12 mouse cellular contexts compared by ENCODE assay signal in the genomic region with DNA sequence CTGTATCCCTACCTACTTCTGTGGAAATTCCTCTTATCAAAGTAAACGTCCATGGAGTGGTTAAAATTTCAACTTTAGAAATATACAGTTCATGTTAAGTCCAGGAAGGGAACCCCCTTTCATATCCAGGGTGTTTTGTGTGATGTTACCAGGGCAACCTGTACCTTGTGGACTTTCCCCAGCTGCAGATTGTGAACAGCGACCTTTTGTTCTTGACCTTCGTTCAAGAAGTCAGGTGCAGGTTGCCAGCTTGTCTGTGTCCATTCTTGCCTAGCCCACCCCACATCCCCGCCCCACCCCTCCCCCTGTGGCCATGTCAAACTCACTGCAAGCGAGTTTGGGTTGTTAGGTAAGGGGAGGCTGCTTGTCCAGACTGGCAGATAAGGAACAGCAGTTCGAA. TPM values are rescaled to one million over a fixed set of nuclear protein-coding genes. Genes with fewer than 3 reads are reported as not detected.
DNase-seq lines count a peak whose midpoint lies in the region; ATAC-seq and TF ChIP-seq lines count a peak whose summit lies in the region.
"Had no signal": no experiment of that assay in that cellular context is flagged by ENCODE, and none has a peak within 500 bp of the region (broad histone marks: within the 10 kb centered on the region; RNA-seq: fewer than 3 reads in every experiment).

No protein-coding gene starts in this region.

- 0 out of 2 replicates have a peak, but pooled peaks cover 6% of the 10 kb centered on the region for H3K36me3 ChIP-seq in lung, embryonic 14.5 days (ENCODE audit: insufficient read depth)
- no peaks in the 10 kb centered on the region for H3K36me3 ChIP-seq in hindbrain, embryonic 14.5 days (replicated peaks; ENCODE audit: control insufficient read depth, insufficient read depth)

- peak overlapping the region; percentile 42; the same call in 1 of the 2 replicates for H3K27ac ChIP-seq in lung, embryonic 14.5 days (ENCODE audit: low read depth)
- no peak overlapping the region for H3K27ac ChIP-seq in hindbrain, embryonic 14.5 days
- H3K27ac ChIP-seq: heart, embryonic 15.5 days had no signal

- peak; percentile 20 for DNase-seq in embryo, embryonic 10 days (ENCODE audit: low spot score)
- DNase-seq in embryo, embryonic 9.5 days (ENCODE audit: extremely low spot score): no peak
- DNase-seq in lung, adult 18-20 months: peak; percentile 34 to 67
- DNase-seq in lung, adult 2 months: no peak
- DNase-seq in lung, embryonic 14.5 days: peak; percentile 60
- DNase-seq in yolk sac, embryonic 10.5 days (ENCODE audit: low spot score): peak; percentile 77
- no peak for DNase-seq in hindbrain, embryonic 14.5 days (ENCODE audit: low spot score)
- DNase-seq in retina, postnatal 1 day: no peak
- DNase-seq: cerebellum, adult 8-10 months; thymus, postnatal 4 days had no signal

- ATAC-seq in lung, embryonic 14.5 days (ENCODE audit: insufficient read depth): peak; percentile 67
- ATAC-seq in hindbrain, embryonic 14.5 days (ENCODE audit: low FRiP score): no peak
- ATAC-seq: Patski had no signal

- H3K4me1 ChIP-seq in lung, adult 2 months (ENCODE audit: control insufficient read depth, insufficient read depth, low read length): peaks cover 2% of the 10 kb centered on the region; the same call in 1 of the 2 replicates
- no peaks in the 10 kb centered on the region for H3K4me1 ChIP-seq in lung, embryonic 14.5 days (ENCODE audit: insufficient read depth)
- H3K4me1 ChIP-seq in hindbrain, embryonic 14.5 days (replicated peaks; ENCODE audit: control insufficient read depth, insufficient read depth, low read length): 0 out of 2 replicates have a peak, but pooled peaks cover 8% of the 10 kb centered on the region

- H3K4me2 ChIP-seq in lung, embryonic 14.5 days: no peak overlapping the region
- H3K4me2 ChIP-seq in hindbrain, embryonic 14.5 days (replicated peaks): no peak overlapping the region
- H3K4me2 ChIP-seq: heart, embryonic 15.5 days had no signal

- TF ChIP-seq CTCF in lung, adult 2 months (IDR thresholded peaks at IDR 0.05; ENCODE audit: insufficient read depth, low read length): no peak
- TF ChIP-seq CTCF in lung, embryonic 14.5 days (IDR thresholded peaks at IDR 0.05; ENCODE audit: low read depth): no peak

- H3K27me3 ChIP-seq in lung, embryonic 14.5 days (ENCODE audit: insufficient read depth, low read length): no peaks in the 10 kb centered on the region
- no peaks in the 10 kb centered on the region for H3K27me3 ChIP-seq in hindbrain, embryonic 14.5 days (ENCODE audit: control insufficient read depth, insufficient read depth, low read length)
- H3K27me3 ChIP-seq: heart, embryonic 15.5 days; Patski had no signal

- H3K9me3 ChIP-seq in lung, embryonic 14.5 days (ENCODE audit: low read depth, low read length): no peaks in the 10 kb centered on the region
- no peaks in the 10 kb centered on the region for H3K9me3 ChIP-seq in hindbrain, embryonic 14.5 days (ENCODE audit: control insufficient read depth, low read length)
- H3K9me3 ChIP-seq: heart, embryonic 15.5 days had no signal

- no peak for TF ChIP-seq POLR2A in lung, adult 2 months (IDR thresholded peaks at IDR 0.05; ENCODE audit: borderline replicate concordance, extremely low read depth, low read depth, low read length)

- 31% methylated on average over 6 of the region's 6 CpGs for WGBS in lung, adult 2 months
- 27% methylated on average over 6 of the region's 6 CpGs for WGBS in lung, embryonic 14.5 days
- WGBS in hindbrain, embryonic 14.5 days: 49% methylated on average over 6 of the region's 6 CpGs

- no peak overlapping the region for H3K4me3 ChIP-seq in lung, adult 2 months (replicated peaks; ENCODE audit: extremely low read depth, low read depth, low read length)
- H3K4me3 ChIP-seq in lung, embryonic 14.5 days (ENCODE audit: low read depth, low read length): no peak overlapping the region
- no peak overlapping the region for H3K4me3 ChIP-seq in hindbrain, embryonic 14.5 days (replicated peaks; ENCODE audit: low read length)
- H3K4me3 ChIP-seq: heart, embryonic 15.5 days had no signal

- H3K9ac ChIP-seq in lung, embryonic 14.5 days: no peak overlapping the region
- no peak overlapping the region for H3K9ac ChIP-seq in hindbrain, embryonic 14.5 days
- H3K9ac ChIP-seq: heart, embryonic 15.5 days had no signal

RNA-seq across cellular contexts. Expression of gene Syde2, which starts 39.4 kb away (rescaled TPM):
- polyA plus RNA-seq in lung, adult 2 months (2012; rRNA removed): 6.6 and 9.0 TPM in 2 replicates
- 2.5 and 3.2 TPM in 2 replicates for polyA plus RNA-seq in lung, embryonic 14.5 days (2014; fragmentation: Nextera tagmentation; extraction: Ambion mirVana)
- 0.41 and 0.81 TPM in 2 replicates for polyA plus RNA-seq in hindbrain, embryonic 14.5 days (2014; fragmentation: Nextera tagmentation; extraction: Ambion mirVana)

Comparison
In these comparisons a context has a peak if more than half of its experiments do, and no peak if none do; other contexts are left out.
1. DNase-seq: peak in embryo, embryonic 10 days (single experiment), lung, adult 18-20 months (2 of 2), lung, embryonic 14.5 days (single experiment) and yolk sac, embryonic 10.5 days (single experiment); none in embryo, embryonic 9.5 days (single experiment), lung, adult 2 months (single experiment), hindbrain, embryonic 14.5 days (single experiment) and retina, postnatal 1 day (single experiment).